Mouse (Mus musculus) hematopoietic stem cell, adult 5-6 weeks (primary cell): ENCODE data around the gene Osbpl7. TPM values are rescaled to one million over a fixed set of nuclear protein-coding genes. Genes with fewer than 3 reads are reported as not detected.

Experiments
- ATAC-seq, 2 experiments: fragments of 125-278 bp in 1 of 2; replicated peaks in 1 of 2; 2 replicates each; pipeline ENCODE4 v1.8.0; 2016 to 2017; ENCODE audit warnings: inconsistent platforms in 2 of 2, mild to moderate bottlenecking in 2 of 2, moderate number of reproducible peaks in 2 of 2, low read depth in 1 of 2, moderate TSS enrichment in 1 of 2; ENCODE audit not compliant: low FRiP score in 2 of 2, poor library complexity in 2 of 2, severe bottlenecking in 2 of 2, insufficient read depth in 1 of 2, low TSS enrichment in 1 of 2
- total RNA-seq: library from RNA; stranded (forward); fragments of 172-1452, 232-1000 nt; gene quantifications from 2 replicates; pipeline ENCODE4 v1.2.3, GENCODE M21; 2017

Osbpl7 gene
- total RNA-seq, 1 experiment from 2014 or later: 13.4 TPM

DNA sequence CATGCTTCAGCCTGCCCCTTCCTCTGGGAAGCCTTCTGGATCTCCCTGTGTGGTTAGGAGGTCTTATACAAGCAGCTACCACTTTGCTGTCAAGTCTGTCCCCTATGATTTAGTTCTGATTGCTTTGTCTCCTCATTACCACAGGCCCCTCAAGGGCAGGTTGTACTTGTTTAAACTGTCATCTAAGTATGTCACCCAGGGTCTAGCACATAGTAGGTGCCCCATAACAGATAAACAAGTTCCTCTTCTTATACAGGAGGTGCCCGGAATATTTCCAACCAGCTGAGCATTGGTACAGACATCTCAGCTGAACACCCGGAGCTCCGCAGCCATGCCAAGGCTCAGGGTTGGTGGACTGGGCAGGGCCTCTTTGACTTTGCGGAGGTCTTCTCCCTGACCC lies 17.9 kb upstream of the Osbpl7 start:
- ATAC-seq: no peak

DNA sequence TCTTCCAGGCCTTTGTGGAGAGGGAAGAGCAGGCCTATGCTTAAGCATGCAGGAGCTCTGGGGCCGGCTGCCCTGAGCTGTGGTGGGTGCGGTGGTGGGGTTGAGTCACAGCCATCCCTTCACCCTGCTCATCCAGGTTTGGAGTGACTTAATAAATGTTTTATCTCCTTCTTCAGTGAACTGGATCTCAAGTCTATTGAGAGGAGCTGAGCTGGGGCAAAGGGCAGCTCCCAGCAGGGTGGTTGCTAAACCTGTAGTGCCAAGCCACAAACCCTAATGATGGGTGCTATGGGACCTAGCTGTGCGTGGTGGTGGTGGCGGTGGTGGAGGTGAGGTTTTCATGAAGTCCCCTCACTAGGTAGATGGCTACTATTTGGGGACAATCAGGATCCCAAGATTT lies 16.6 kb upstream of the Osbpl7 start:
- no peak for ATAC-seq

DNA sequence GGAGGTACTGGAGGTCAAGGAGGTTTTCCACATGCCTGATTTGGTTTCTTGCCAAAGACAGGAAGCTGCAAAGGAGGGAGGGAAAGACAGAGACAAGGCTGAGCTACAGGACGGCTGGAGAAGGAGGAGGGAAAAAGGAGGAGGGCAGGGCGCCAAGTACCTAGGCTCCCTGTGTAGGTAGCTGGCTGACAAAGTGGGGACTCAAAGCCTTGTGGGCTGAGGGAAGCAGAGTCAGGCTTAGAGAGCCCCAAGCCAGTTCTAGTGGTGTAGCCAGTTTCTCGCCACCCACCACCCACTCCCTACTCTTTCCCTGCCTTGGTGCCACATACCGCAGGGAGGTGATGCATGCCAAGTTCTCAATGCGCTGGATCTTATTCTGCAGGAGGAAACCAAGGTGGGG lies 14.3 kb upstream of the Osbpl7 start:
- no peak for ATAC-seq

DNA sequence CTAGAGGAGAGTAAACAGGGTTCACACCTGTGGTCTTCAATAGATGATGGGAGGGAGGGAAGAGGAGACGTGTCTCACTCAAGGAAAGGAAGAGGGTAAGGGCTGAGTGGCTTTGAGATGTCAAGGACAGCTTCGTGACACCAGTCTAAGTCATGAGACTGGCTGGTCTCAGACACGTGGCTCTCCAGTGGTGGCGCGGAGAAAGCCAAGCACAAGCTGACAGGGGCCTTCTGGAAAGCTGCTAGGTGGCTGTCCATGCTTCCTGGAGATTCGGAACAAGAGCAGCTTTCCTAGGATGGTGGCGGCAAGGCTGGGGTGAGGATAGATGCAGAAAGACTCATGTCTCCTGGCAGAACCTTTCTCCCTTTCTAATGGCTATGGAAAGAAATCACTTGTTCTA lies 11.5 kb upstream of the Osbpl7 start:
- ATAC-seq: no peak

DNA sequence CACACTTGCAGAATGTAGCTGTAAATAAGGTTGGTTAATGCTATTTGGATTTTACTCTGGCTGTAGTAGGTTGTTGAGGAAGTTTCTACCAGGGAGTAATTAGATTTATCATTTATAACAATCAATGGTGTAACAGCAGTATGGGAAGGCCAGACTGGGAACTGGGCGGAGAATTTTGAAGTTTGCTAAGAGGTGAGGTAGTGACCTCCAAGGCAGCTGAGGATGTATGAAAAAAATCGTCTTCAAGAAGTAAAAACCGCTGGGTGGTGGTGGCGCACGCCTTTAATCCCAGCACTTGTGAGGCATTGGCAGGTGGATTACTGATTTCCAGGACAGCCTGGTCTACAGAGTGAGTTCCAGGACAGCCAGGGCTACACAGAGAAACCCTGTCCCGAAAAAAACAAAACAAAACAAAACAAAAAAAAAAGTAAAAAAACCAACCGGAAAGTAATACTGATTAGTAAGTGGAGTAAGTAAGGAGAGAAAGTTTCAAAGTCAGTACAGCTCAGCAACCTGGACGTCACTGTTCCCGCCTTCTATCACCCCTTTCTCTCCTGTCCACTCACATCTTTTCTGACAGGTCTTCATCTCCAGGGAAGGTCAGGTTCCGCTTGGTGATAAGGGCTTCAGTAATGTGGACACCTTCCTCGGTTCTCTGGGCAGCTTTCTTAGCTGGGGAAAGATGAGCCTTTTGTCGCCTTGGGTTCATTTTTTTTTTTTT lies 10.0 kb upstream of the Osbpl7 start:
- ATAC-seq: no peak

DNA sequence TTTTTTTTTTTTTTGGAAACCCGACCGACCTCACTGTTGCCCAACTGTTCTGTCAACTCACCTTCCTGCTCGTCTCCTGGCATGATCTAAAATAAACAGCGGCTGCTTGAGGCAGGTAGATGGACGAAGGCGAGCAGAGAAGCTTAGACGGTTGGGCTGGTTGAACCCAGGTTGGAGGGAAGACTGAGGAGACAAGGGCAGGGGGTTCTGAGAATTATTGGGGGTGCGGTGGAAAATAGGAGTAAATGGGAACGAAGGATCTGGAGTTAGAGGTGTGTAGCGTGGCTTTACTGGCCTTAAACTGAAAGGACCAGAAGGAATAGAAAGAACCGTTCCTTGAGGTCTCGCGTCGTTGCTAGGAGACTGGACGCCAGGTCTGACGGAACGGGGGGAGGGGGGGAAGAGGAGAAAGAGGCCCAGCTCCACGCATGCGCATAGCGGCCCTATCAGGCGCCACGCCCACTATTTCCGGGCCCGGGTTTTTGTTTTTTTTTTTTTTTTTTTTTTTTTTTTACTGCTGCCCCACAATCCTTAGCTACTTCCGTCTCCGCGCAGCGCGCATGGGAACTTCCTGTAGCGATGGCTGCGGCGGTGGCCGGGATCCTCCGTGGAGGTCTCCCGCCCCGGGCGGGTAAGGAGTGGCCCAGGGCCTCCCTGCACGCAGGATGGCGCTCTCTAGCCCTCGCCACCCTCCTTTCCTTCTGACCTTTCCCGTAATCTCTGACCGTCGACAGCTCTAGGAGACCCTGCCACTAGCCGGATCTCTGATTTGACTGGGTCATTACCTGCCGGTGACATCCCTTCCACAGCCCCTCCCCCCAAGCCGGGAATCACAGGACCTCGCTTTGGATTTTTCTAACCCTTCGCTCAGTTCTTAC lies 9.2 kb upstream of the Osbpl7 start, which contains the start of the genes Lrrc46 and Mrpl10:
Gene Lrrc46 (minus strand): TSS at position 386 of the 878 bp plus-strand sequence.
Gene Mrpl10 (plus strand): TSS at position 539 of the 878 bp plus-strand sequence.
- ATAC-seq: peak; percentile 91

DNA sequence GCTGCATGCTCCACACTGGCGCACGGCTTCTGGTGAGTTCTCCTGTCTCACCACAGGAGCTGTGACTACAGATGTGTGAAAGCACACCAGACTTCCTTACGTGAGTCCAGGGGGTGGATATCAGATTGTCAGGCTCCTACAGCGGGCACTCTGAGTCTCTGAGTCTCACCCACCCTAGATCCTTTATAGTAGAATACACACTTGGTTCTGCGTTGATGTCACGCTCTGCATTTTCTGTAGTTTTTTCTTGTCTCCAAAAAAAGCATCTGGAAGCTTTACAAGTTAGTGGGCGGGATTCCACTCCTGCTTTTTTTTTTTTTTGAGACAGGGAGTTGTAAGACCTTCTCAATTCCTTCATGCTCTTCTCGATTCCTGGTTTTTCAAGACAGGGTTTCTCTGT lies 5.5 kb upstream of the Osbpl7 start:
- ATAC-seq: no peak

DNA sequence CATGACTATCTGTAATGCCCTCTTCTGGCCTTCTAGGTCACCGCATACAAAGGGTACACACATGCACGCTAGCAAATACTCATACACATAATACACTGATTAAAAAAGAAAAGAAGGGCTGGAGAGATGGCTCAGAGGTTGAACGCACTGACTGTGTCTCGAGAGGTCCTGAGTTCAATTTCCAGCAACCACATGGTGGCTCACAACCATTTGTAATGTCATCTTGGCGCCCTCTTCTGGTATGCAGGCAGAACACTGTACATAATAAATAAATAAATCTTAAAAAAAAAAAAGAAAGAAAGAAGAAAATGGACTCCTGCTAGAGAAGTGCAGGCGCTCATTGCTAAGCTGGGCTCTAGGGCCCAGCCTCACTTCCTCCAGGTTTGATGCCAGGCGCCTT lies 4.6 kb upstream of the Osbpl7 start:
- ATAC-seq: no peak

DNA sequence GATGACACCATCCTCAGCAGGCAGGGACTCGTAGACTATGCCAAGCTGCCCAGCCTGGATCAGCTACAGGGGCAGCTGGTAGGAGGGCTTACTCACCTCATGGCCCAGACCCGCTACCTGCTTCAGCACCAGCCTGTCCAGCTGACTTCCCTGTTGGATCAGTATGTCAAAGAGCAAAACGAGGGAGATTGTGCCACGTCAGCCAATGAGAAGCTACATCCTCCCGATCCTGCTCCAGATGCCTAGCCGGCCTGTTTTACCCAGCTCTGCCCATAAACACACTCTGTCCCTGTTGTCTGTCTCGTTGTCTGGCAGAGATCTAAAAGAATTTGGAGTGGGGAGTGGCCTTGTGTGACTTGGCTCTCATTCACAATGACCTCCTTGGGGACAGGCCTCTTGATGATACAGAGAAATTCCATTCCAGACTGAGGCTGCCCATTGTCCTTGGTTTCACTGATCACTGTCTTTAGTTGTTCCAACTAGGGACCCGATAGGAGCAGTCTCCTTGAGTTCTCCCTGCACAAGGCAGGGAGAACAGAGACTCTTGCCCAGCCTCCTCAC lies 2.3 kb upstream of the Osbpl7 start:
- ATAC-seq: no peak

DNA sequence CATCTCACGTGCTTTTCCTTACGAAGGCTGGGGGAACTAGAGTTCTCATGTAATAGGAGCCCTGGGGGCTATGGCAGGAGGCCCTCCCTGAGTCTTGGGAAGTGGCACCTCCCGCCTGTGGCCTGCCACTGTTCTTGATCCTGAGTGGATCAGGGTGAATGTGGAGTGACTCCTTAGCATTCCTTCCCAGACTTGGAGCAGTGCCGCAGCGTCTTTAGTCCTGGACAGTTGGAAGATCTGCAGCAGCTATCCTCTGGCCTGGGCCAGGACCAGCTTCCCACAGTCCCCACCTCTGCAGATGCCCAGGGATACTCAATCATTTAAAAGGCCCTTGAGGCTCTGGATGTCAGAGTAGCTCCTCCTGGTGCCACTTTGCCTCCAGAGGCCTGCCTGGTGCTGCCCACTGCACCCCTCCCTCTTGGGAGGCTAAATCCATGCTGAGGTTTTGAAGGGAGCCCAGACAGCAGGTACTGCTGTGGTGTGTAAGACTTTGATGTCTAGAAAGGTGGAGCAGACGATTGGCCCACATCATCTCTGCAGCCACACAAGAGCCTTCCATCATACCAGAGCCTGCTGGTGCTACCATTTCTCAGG lies 839 bp upstream of the Osbpl7 start:
- no peak for ATAC-seq

DNA sequence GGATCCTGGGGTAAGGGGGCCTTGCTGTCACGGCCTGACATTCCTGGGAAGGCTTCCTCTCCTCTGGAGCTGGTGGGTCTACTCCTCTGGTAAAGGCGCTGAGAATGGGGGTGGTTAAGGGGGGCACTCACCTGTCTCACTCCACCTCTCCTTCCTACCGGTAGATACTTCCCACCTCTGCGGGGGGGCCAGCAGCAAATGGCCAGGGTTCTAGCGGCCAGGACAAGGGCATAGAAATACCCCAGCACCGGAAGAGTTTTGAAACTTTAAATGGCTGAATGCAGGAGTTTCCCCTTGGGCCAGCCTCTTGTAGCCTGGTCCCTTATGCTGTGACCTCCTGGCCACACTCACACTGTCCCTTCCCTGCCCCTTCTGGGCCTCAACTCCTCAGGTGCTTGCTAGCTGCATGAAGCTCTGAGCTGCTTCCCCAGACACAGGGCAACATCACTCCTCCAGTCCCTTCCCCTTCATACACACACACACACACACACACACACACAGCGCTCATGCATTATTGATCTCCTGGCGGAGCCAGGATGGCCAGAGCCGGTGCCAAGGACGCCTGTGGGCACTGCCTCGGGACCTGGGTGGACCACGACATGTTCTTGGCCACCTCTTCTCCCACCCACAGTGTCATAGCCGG lies 637 bp downstream of the Osbpl7 start:
- no peak for ATAC-seq

DNA sequence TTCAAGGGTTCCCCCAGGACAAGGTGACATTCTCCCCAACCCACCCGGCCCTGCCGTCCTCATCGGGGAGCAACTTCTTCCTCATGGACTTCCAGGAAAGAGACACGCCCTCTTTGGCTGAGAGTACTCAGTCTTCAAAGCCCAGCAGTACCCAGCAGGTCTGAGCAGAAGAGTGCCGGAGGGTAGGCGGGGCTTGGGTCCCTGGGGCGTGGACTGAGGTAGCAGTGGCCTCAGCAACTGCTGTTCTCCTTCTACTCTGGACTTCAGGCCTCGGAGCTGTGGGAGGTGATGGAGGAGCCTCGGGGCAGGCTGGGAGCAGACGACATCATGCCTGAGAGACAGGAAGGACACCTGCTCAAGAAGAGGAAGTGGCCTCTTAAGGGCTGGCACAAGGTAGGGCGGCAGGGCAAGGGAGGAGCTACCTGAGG lies 1.8 kb downstream of the Osbpl7 start:
- ATAC-seq: peak; percentile 14 to 34; a peak in 3 of 4 replicates

DNA sequence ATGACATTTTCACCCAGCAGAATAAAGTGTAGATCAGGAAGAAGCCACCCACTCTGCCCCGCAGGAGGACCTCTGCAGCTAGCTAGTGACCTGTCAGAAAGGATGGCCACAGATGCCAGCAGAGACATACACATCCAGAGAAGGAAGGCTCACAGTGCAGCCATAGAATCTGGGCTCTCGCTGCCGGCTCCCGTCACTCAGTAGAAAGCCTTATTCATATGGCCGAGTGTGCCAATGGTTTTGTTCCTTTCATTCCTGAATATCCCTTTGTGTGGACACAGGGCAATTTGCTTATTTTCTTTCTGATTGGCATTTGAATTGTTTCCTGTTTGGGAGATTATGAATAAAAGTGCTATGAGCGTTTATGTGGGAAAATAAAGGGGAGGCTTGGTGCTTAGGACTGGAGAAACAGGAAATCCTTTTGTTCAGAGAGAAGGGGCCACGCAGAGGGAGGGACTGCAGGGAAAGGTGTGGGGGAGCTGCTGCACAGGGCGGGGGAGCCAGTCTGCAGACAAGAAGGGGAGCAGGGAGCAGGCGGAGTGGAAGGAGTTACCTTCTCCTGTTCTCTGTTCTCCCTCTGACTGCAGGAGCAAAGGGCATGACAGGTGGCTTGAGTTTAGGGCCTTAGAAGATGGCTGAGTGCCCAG lies 13.0 kb downstream of the Osbpl7 start:
- no peak for ATAC-seq

DNA sequence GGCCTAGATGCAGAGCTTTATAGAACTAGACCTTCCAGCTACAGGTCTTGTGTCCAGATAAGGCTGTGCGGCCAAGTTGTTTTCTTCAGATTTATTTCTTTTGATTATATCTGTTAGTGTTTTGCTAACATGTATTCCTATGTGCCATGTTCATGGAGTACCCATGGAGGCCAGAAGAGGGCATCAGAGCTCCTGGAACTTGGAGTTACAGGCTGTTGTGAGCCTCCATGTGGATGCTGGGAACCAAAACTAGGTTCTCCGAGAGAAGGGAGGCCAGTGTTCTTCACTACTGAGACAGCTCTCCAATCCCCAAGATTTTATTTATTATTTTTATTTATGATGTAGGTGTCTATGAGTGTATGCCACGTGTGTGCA lies 13.5 kb downstream of the Osbpl7 start:
- ATAC-seq: no peak

DNA sequence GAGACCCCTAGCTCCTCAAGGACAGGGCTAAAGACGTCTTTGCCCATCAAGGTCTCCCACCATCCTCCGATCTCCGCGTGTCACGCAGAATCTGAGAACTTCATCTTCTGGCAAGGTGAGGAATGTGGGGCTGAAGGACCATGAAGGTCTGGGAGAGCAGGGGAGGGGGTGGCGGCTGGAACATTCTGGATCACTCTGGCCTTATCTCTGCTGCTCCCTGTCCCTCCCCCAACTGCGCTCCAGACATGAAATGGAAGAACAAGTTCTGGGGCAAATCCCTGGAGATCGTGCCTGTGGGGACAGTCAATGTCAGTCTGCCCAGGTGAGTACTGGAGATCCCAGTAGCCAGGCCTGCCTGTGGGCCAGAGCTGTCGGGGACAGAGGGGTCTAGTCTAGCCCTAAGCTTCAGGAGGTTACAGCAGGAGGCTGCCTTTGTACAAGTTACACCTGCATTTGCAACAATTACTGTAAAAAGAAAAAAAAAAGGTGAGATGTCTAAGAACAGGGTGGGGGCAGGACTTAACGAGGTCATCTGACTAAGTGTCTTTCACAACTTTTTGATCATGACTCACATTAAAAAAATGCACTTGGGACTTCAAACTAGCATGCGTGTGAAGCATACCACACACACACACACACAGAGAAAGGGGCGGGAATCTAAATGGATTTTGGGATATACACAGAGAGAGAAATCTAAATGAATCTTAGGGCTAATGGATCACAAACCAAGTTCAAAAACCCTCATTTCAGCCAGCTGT lies 15.3 kb downstream of the Osbpl7 start:
- ATAC-seq: no peak

DNA sequence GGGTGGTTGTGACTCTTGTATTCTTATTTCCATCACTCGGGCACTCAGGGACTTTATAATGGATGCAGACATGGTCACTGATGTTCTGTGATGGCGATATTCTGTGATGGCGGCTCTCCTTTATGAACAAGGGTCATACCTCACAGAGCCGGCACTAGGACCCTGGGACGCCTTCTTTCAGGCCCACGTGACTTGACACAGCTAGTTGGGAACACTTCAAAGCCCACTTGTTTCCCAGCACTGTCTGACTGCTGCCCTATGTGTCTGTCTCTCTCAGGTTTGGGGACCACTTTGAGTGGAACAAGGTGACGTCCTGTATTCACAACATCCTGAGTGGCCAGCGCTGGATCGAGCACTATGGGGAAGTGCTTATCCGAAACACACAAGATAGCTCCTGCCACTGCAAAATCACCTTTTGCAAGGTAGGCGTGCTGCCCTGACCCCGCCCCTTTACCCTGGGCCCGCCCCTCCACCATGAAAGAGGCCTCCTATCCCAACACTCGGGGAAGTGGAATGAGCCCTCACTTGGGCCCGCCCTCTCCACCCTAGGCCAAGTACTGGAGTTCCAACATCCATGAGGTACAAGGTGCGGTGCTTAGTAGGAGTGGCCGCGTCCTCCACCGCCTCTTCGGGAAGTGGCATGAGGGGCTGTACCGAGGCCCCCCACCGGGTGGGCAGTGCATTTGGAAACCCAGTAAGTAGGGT lies 16.4 kb downstream of the Osbpl7 start:
- no peak for ATAC-seq
